Mouse (Mus musculus) c-Kit-positive CD71-positive TER-119-negative erythroid progenitor cells, embryonic 14.5 days (primary cell): ENCODE data around the gene Zg16.

Source experiments
- DNase-seq: peaks from one replicate; pipeline ENCODE4 v3.0.0-alpha.2; 2013; ENCODE audit warnings: low read depth

The Zg16 gene

DNA sequence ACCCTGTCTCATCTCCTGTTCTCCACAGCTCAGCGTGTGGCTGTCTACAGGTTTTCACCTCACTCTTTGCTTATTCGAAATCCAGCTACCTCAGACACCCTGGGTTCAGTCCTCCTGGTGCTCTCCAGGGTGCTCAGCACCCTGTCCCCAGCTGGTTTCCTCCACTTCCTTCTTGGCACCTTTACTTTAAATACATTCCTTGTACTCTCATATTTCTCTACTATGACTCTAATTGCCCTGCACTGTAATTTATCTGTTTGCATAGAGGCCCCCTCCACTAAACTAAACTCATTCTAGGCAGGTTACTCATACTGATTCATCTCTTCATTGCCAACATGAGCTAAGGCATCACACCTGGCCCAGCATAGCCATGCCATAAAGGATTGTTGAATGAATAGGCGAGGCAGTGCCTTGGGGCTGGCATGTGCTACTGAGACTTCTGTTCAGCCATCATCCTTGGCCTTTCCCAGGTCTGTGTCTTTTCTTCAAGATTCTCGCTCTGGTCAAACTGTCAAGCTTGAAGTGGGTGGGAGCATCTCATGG, 16.2 kb downstream of the Zg16 start:
- DNase-seq = no peak

DNA sequence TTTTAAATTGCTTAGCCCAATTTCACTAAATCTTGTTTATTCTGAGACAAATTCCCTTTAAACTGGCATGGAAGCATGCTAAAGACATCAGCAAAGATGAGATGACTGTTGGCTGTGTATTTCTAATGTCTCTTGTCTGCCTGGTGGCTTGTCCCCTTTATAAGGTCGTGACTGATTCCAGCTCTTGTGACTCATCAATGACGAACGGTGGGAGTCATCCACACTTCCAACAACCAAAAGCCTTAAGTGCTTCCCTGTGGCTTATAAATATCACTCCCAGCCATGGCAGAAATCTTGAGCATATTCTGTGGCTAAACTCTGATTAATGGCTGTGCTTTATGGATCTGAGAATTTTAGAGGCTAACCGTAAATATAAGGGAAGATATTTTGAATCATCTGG, 20.8 kb downstream of the Zg16 start:
- no peak for DNase-seq

DNA sequence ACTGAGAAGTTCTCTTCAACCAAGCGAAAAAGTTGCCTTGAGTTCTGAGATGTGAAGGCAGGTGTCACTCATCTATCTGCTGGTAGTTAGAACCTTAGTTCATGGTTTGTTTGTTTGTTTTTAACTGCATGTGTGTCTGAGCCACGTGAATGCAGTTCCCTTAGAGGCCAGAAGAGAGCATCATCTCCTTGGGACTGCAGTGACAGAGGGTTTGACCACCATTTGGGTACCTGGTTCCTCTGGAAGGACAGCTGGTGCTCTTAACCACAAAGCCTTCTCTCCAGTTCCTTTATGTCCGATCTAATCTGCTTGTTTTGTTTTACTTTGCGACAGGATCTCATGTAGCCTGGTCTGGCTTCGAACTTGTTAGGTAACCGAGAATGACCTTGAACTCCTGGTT, 21.6 kb downstream of the Zg16 start:
- DNase-seq = no peak

DNA sequence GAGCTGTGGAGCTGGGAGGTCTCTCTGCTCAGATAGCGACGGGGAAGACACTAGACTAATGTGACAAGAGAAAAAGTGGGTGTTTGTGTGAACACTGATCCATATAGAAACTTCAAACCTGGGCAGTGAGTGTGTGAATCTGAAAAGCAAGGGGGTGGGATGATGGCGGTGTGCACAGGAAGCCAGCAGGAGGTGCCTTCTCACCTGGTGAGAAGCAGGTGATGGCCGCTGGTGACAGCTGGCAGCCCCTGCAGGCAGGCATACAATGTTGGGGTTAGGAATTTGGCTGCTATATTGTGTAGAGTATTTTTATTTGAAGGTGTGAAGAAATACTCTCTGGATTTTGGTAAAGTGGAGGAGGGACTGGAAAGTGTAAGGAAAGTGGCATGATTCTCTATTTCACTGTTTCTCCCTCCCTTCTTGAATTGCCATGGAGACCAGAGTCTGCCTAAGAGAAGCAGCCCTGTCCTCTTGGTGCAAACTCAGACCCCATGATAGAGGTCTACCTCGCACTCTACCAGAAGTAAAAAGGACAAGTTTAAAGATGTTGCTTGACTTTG, 32.0 kb downstream of the Zg16 start:
- no peak for DNase-seq

DNA sequence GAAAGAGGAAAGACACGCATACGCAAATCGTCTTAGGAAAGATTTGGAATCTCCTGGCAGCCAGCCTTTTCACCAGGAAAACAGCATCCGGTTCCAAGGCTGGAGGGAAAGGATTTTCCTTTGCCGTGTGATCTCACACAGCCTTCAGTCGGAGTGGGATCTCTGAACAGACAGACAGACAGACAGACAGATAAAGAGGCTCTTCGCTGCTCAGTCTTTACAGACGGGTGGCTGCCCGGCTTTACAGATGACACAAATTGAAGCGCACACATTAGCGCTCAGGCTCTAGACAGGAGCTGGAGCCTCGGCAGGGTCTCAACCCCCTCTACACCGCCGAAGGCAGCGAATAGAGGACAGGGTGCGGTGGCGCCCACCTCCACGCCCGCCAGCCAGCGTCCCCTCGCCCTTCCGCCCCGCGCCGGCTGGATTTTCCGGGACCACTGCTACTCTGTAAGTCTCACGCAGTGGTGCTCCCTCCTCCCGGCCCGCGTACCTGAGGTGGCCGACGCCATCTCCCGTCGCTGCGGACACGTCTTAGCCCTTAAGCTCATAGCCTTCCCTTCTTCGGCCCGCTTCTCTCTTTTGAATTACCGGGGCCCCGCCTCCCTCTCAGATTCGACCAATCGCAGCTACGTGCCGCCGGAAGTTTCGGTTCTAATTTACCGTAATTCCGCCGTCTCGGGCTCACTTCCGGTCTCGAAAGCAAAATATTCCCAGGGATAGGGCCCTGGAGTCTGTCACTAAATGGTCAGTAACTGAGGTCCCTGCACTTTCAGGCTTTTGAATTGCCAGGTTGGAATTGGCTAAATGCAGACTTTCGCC, 45.1 kb downstream of the Zg16 start, which contains the start of gene Kif22:
TSS of gene Kif22 (minus strand) at position 621 of the 822 bp plus-strand sequence.
- DNase-seq = peak; percentile 87

DNA sequence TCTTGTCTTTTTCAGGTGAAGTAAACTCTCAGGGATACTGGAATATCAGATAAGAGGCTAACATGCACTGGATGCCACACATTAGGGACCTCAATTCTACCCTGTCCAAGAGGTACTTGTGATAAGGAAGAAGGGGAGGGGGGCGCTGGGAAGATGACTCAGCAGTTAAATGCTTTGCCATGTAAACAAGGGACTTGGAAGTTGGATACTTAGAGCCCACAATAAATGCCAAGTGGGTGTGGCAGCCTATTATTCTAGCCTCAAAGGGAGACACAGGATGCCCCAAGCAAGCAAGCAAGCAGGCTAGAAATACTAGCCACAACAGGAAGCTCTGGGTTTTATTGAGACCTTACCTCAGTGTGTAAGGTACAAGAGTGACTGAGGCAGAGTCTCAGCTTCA, 55.9 kb downstream of the Zg16 start:
- no peak for DNase-seq

DNA sequence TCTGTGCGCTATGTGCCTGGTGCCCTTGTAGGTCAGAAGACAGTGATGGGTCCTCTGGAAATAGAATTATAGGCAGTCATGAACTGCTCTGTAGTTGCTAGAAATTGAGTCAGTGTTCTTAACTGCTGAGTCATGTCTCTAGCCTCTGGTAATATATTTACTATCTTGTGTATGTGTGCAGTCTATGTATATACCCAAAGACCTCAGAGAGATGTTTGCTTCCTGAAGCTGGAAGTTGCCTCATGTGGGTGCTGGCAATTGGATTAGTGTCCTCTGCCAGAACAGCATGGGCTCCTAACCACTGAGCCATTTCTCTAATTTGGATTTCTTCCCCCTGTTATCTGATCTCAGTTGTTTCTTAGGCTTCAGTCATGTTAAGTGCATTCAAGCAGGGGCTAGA, 57.0 kb downstream of the Zg16 start:
- DNase-seq = no peak

DNA sequence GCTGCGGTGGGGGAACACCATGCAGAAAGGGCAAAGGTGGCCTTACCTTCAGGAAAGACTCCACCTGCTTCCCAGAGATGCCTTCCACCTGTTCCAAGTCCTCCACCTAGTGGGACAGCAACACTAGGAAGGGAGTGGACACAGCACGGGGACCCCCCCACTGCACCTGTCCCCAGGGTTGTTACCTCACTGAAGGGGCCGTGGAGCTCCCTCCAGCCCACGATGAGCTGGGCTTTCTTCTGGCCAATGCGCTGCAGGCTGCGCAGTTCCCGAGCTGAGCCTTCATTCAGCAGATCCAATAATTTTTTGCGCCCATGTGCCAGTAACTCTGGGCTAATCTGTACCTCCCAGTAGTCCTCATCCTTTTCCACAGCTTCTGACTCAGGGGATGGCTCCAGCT, 59.2 kb downstream of the Zg16 start:
- no peak for DNase-seq

DNA sequence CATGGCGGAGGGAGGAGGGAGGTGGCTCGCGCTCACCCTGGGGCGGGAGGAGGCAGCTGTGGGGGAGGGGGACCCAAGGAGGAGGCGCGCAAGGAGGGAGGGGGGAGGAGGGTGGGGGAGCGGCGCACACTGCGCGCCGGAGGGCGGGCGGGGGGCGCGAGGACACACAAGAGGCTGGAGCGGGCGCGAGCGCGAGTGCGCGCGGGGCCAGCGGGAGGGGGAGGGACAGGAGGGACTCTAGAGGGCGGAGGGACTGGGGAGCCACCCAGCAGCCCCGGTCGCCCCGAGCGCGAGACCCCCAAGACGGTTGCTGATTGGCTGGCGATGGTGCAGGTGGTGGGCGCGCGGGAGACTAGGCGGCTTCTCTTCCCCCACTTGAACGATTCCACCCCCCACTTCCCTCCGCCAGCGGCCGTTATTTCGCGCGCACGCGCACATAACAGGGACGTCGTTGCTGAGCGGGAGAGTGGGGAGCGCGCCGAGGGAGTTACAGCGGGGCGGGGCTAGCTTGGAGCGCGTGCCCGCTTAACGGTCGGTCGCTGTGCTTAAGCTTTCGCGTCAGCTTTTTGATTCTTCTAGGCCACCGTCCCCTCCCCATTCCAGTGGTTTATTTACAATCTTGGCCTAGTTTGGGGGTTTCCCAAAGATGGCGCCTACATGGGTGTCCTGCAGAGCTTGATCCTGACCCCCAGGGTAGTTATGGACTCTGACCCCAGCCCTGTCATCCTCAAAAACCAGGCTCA, 60.0 kb downstream of the Zg16 start, which contains the start of gene Maz:
TSS of gene Maz (minus strand) at position 54 of the 743 bp plus-strand sequence.
- peak; percentile 98 for DNase-seq

DNA sequence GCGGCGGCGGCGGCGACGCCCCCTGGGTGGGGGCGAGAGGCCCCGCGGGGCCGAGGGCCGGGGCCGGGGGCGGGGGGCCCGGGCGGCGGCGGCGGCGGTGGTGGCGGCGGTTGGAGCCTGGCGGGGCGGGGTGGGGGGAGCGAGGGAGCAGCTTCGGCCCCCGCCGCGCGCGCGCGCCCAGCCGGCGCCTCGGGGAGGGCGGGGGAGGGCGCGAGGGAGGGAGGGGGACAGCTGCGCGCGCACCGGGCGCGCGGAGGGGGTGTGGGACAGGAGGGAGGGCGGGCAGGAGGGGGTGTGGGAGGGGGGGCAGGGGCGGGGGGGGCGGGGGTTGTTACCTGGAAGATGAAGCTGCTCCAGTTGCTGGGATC, 60.5 kb downstream of the Zg16 start:
- peak; percentile 65 for DNase-seq

DNA sequence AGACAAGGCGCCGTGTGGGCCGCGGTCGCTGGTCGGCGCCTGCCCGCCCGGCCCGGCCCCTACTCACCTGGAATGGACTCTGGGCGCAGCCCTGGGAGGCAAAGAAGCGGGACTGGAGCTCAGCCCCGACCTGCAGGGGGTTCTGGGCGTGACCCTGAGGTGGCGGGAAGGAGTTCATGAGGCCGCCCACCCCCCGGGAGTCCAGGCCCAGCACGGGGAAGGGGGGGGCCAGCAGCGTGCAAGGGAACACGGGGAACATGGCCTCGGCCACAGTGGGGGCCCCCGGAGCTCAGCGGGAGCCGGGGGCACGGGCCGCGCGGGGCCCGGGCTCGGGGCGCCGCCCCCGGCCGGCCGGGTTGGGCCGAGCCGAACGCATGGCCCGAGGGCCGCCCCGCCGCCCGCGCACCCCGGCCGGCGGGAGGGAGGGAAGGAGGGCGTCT, 60.9 kb downstream of the Zg16 start:
- DNase-seq = no peak

DNA sequence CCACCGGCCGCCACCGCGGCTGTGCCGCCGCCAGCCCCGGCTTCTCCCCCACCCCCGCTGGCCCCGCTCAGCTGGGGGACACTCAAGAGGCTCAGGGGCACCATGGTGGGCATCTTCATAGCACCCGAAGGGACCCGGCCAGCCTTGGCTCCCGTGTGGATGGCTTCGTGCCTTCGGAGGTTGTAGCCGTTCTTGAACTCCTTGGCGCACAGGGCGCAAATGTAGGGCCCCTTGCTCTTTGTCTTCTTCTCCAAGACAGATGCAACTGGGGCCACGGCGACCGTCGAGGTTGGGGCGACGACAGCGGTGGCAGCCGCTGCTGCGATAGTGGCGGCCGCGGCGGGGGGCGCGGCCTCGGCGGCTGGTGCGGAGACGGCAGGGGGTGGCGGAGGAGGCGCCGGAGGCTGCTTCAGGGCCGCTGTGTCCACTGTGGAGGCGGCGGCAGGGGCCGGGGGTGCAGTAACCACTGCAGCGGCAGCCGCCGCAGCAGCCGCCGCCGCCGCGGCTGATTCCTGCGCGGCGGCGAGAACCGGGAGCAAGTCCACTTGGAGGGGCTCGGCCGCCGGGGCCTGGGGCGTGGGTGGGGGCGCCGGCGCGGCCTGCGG, 61.5 kb downstream of the Zg16 start:
- DNase-seq = no peak

DNA sequence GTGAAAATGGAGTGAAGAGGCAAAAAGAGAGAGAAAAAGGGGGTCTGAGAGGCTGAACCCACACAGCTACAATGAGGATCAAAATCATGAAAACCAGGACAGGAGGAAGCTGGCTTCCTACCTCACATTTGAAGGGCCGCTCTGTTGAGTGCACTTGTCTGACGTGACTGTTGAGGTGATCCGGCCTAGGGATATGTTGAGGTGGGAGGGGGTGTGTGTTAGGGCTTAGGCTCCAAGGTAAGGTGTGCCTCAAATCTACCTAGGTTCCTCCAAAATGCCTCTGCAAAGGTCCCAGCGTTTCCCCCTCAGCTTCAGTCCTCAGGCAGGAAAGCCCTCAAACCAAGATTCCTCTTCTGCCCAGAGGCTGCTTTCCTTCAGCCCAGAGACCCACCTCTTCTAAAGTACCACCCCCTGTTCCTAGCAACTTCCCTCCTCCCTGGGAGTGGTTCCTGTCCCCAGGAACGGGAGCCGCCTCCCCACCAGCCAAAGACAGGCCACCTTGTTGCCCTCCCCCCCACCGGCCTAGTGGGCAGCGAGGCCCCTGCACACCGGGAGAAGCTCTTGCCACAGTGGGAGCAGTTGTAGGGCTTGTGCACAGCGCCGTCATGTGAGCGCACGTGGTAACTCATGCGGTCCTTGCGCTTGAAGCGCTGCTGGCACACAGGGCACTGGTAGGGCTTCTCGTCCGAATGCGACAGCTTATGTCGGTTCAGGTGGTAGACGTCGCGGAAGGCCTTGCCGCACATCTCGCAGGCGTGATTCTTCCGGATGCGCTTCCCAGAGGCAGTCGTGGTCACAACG, 62.2 kb downstream of the Zg16 start:
- peak; percentile 66 for DNase-seq

DNA sequence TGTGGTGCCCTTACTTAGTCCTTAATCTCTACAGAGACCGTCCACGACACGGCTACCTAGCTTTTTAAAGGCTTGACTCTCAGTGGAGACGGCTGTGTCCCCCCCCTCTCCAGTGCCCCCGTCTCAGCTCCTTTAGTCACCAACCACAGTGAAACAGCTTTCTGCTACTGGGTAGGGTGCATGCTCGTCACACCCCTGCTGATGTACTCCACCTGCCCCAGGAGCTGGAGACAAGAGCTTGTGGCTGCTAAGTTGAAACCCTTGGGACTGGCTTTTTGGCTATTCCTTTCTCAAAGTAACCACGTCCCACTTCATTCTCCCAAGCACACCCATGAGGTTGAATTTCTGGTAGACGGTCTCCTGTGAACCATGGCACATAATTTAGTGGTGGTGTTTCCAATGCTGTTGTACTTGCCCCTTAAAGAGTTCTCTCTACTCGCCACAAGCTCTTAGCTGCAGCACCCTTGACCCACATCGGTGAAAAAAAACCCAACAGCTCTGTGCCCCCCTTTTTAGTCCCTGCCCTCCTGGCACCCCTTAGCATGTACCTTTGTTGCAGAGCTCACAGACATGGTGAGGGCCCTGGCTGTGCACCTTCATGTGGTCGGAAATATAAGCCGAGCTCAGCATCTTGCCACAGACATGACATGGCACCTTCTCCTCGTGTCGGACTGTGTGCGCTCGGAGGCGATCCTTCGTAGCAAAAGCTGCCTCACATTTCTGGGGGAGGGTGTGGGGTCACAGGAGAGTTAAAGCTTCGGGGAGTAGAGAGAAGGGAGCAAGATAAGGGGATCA, 63.0 kb downstream of the Zg16 start:
- no peak for DNase-seq

DNA sequence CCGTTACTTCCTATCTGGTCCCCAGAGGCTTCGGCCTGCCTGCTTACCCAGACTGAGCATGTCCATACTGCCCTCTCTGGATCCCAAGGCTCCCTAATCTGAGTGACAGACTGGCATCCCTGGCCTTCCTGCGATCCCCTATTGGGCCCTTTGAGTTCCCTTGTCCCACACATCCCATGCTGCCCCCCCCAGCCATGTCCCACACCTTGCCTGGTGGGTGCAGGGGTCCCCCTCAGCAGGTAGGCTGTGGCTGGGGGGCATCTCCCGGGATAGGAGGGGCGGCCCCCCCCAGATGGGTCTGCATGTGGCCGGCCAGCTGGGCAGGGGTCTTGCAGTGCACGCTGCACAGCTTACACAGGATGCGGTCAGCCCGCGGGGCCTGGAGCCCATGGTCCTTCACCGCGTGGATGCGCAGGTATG, 63.8 kb downstream of the Zg16 start:
- no peak for DNase-seq

DNA sequence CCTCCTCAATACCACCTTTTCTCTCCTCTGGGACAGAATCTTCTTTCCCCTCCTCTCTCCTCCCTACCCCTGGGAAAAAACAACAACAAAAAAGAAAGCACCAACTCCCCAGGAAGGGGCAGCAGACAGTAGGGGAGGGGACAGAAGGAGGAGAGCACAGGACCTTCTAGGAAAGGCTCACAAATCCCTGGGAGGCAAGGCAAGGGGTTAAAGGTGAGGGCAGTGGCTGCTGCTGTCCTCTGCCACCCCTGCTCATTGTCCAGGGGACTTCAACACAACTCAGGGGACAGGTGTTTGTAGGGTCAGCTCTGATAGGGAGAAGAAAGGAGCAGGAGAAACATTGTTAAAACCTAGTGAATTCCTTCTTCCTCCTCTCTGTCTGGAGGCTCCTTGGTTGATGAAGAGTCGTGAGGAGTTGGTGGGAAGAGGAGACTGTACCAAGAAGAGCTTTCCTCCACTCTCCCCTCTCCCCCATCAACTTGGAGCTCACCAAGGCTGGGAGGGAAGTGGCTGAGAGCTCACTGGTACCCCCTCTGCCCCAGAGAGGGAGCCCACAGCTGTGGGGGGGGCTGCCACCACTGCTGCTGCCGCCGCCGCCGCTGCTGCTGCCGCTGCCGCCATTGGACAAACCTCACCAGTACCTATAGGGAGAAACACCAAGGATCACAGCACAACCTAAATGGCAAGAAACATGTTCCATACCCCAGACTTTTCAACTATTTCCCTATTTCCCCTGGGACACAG, 64.4 kb downstream of the Zg16 start:
- DNase-seq = no peak

DNA sequence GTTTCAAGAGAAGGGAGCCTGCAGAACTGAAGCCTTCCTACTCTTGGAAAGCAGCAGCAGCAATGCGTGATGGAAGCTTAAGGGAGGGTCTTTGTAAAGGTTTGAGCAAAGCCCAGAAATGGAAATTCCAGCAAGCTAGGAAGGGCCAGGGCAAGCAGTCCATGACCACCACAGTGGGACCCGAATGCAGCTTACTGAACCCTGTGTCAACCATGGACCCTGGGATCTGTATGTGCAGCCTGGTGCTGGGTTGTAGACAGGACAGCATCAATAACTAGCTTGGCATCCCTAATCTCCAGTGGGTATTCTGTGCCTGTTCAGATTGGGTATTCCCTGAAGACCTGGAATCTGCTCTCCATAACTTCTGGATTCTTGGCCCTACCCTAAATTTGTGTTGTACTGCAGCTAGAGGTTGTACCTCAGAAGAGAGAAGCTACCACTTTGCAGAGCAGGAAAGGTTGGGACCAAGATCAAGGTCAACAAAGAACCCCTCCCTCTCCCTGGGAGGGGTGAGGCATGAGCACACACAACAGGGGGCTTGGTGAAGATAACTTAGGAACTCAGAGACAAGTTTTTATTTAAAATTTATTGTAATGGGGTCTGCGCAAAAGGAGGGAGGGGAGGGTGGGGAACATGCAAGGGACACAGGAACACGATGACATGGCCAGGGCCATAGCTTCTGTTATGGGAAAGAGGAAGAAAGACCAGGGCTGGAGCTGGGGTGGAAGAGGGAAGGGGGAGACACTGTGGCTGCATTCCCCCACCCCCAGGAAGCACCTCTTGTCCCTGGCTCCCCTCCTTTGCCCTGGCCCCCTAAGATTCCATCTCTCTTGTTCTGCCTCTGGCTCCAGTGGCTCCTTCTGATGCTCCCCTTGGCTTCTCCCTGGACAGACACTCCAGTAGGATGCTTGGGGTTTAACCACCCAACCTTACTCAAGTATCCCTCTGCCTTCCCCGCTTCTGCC, 65.3 kb downstream of the Zg16 start:
- no peak for DNase-seq

DNA sequence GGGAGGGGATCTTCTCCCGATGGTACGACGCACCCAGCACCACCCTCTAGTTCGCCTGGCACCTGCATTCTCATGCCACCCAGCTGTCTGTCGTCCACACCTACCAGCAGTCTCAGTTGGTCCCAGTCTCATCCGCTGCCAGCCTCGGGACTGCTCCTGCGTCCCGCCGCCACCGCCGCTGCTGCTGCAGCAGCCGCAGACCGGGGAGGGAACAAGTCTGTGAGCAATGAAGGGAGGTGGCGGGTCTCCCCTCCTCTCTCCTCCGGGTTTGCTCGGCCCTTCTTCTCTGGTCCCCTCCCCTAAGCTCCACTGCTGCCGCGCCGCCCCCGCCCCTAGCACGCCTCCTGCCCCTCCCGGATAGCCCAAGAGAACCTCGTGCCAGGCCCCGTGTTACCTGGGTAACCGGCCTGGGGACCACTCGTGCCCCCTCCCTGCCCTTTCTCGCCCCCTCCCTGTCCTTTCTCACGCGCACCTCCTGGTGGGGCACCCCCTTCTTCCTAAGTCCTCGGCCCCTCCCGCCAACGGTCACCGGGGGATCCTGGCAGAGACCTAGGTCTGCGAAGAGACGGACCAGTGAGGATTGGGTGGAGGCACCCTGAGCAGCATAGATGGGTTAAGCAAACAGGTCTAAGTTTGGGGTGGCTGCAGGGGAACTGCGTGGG, 66.1 kb downstream of the Zg16 start, which contains the start of the genes Gm42742 and Prrt2:
TSS of gene Gm42742 (minus strand) at position 197 of the 662 bp plus-strand sequence.
TSS of gene Prrt2 (minus strand) at position 311 of the 662 bp plus-strand sequence.
- DNase-seq = no peak
